Mouse (Mus musculus) testis, adult 2 months (tissue): ENCODE results near the gene Msmo1.

Source experiments
- CTCF ChIP-seq: fragments of 200-500 bp; IDR thresholded peaks from 2 replicates; pipeline ENCODE4 v1.5.1; 2012; ENCODE audit warnings: low read depth, mild to moderate bottlenecking, inconsistent platforms, low read length, moderate library complexity; ENCODE audit not compliant: control insufficient read depth, insufficient read depth, insufficient replicate concordance
- POLR2A ChIP-seq: fragments of 200-500 bp; IDR thresholded peaks from 2 replicates; pipeline ENCODE4 v1.6.1; 2012; ENCODE audit warnings: low read depth, mild to moderate bottlenecking, inconsistent platforms, low read length, moderate library complexity; ENCODE audit not compliant: control insufficient read depth

DNA sequence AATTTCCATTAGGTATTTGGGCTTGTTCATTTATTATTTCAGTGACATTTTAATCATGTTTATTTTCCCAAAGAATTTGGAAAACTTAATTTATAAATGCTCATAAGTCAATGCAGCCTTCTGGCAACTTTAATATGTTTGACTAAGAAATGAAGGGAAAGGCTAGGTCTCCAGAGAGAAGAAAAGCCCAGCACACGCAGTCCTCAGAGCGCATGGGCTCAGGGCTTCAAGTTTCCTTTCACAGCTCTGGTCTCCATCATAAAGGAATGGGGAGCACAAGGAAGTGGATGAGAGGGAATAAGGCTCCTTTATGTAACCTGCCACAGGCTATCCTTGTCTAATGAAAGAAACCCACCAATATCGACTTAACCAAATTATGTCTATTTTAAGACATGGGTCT is 51.1 kb downstream of the Msmo1 start:
- TF ChIP-seq POLR2A (no peak), CTCF (no peak)
